Mouse (Mus musculus) lung, adult 10 weeks (tissue): Measurements from ENCODE around the gene Wfdc3. TPM values are rescaled to one million over a fixed set of nuclear protein-coding genes. Genes with fewer than 3 reads are reported as not detected.

Source experiments
- polyA plus RNA-seq: library from polyadenylated mRNA; stranded (reverse); fragments of 350-450 nt; fragmentation: Illumina TruSeq; extraction: RNeasy Lipid Tissue Mini Kit (QIAGEN cat#74804); gene quantifications from one replicate; pipeline ENCODE4 v1.2.3, GENCODE M21; 2014; ENCODE audit warnings: low read depth, low replicate concordance; ENCODE audit not compliant: insufficient read depth

Gene Wfdc3
- 4.4 TPM for polyA plus RNA-seq

DNA sequence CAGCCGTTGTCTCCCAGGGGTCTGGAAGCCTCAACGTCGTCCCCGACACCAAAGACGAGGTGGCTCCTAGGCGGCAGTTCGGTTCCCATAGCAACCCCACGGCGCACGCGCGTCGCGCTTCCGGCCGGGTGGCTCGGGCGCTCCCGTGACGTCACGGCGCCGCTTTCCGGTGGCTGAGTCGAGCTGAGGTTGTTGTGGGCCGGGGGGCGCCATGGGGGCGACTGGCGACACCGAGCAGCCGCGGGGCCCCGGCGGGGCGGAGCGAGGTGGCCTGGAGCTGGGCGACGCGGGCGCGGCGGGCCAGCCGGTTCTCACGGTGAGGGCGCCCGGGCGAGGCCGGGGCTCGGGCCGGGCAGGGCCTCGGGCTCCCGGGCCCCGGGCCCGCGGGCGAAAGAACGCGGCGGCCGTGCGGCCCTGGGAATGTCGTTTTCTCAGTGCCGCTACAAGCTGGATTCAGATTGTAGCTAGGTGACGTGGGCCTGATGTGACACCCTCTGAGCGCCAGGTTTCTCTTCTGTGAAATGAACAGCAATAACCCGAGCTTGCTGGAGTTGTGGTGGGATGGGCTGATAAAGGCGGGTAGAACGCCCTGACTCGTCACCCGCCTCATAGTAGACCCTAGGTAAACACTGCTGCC is at the start of gene Wfdc3, which contains the start of gene Dnttip1:
Gene Wfdc3, minus strand, starts transcription at position 89 of the 637 bp plus-strand sequence.
Gene Dnttip1, plus strand, starts transcription at position 141 of the 637 bp plus-strand sequence.

DNA sequence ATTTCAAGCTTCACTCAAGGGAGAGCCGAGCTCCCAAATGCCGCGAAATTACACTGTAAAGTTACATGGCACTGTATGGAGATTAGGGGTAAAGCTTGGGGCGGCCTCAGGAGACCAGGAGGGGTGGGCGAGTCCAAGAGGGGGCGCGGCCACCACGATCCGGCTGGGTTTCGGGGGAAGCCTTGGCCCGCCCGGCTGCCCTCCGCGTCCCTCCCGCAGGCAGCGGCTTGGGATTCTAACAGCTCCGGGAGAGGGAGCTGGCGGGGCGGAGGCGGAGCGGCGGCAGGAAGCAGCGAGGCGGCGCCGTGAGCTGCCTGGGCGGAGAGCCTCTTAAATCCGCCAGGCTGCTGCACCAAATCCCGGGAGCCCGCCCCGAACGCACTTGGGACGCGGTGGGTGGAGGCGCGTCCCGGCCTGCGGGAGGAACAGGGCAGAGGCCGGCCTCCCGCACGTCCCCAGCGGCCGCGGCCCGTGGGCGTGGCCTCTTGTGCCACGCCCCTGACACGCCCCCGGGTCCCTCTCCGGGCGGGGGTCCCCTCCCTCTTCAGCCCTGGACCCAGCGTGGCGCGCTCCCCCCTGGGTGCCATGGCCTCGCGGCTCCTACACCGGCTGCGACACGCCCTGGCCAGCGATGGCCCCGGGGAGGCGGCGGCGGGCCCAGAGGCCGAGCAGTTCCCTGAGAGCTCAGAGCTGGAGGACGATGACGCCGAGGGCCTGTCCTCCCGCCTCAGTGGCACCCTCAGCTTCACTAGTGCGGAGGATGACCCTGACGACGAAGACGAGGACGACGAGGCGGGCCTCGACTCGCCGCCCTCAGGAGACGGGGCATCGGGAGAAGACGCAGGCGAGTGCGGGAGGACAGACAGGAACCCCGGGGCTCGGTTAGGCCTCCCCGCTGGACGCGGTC is 40.0 kb upstream of the Wfdc3 start, which contains the start of gene Snx21:
Gene Snx21, plus strand, starts transcription at position 343 of the 907 bp plus-strand sequence.

DNA sequence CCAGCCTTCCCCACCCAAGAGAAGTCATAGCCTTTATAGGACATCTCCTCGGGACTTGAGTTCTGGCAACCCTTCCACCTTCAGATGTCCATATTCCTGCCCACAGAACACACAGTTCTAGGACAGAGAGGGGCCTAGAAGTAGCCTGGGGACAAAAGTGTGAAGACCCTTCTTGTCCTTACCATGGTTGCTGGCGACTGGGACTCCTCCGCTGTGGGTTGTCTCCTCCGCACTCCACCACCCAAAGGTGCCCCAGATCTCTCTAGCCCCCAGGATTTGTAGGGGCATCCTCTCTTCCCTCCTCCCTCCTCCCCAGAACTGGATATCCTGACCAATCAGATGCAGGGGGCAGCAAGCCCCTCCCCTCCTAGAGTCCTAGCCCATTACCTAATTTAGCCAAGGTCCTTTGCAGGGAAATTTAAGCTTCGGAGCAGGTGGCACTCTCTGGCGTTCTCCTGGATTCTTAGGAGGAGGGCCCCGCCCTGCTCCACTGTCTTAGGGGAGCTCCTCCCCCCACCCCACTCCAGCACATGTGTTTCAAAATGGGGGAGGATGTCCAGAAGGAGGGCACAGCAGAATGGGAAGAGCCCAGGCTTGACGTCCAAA is 33.9 kb upstream of the Wfdc3 start, which contains the start of gene Tnnc2:
Gene Tnnc2, minus strand, starts transcription at position 487 of the 606 bp plus-strand sequence.

DNA sequence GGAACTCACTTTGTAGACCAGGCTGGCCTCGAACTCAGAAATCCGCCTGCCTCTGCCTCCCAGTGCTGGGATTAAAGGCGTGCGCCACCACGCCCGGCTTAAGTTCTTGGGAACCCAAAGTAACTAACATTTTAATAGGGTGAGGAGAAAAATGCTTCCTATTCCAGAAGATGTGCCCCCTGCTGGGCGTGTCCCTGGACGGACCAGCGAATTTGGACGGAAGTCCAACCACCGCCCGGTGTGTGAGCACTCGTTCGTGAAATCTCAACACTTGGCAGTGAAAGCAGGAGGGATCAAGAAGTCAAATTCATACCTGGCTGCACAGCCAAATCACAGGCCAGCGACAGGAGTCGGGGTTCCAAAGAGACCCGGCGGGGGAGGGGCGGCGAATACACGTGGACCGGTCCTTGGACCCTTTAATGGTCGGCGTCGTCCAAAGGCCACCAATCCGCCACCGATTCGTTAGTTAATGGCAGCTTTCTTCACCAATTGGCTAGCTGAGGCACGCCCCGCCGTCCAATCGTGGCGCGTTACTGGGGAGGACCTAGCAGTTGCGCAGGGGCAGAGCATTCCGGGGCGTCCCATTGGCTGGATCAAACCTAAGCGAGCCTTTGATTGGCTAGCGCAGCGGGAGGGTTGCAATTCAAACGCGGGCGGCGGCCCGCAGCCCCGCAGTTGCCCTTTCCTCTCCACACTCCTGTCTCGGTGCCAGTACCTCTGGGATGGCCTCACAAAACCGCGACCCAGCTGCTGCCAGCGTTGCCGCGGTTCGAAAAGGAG is 23.7 kb upstream of the Wfdc3 start, which contains the start of gene Ube2c:
Gene Ube2c, plus strand, starts transcription at position 641 of the 780 bp plus-strand sequence.

GRCm38 (mm10) chr2:164715005-164715404 is 30.7 kb downstream of the Wfdc3 start, which contains the start of gene Spint5:
Spint5 (plus strand) TSS chr2:164715305.

GRCm38 (mm10) chr2:164698201-164698600 is 47.5 kb downstream of the Wfdc3 start, which contains the start of gene Spint4:
Spint4 (plus strand) TSS chr2:164698501.

DNA sequence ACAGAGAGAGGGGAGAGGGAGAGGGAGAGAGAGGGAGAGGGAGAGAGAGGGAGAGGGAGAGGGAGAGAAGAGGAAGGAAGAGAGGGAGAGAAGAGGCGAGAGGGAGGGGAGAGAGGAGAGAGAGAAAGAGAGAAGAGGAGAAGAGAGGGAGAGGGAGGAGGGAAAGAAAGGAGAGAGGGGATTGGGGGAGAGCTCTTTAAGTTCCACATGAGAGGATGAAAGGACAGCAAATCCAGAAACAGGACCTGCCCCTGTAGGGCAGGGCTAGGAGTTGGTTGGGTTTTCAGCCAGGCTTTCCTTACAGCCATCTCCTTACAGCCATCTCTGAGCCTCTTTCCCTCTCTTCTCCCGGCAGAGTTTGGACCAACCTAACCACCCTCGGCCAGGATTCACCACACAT is 60.9 kb downstream of the Wfdc3 start, which contains the start of gene Wfdc13:
Gene Wfdc13, plus strand, starts transcription at position 301 of the 400 bp plus-strand sequence.

Other genes starting within 250 kb of the Wfdc3 start
- gene Pigt, start 248.4 kb downstream of the Wfdc3 start, polyA plus RNA-seq, result 34.2 TPM
- gene Wfdc2, start 183.5 kb downstream of the Wfdc3 start, polyA plus RNA-seq, result 2,326 TPM
- gene Spint3, start 172.5 kb downstream of the Wfdc3 start, polyA plus RNA-seq, result not detected
- 4.4 TPM for gene Wfdc6a, start 160.5 kb downstream of the Wfdc3 start, polyA plus RNA-seq
- not detected for gene Eppin, start 152.3 kb downstream of the Wfdc3 start, polyA plus RNA-seq
- gene Wfdc6b, start 132.4 kb downstream of the Wfdc3 start, polyA plus RNA-seq, result 3.0 TPM
- gene Wfdc8, start 132.3 kb downstream of the Wfdc3 start, polyA plus RNA-seq, result 1.2 TPM
- 0.95 TPM for gene Wfdc16, start 107.1 kb downstream of the Wfdc3 start, polyA plus RNA-seq
- 3.9 TPM for gene Wfdc10, start 89.9 kb downstream of the Wfdc3 start, polyA plus RNA-seq
- gene Wfdc9, start 89.3 kb downstream of the Wfdc3 start, polyA plus RNA-seq, result not detected
- gene Wfdc11, start 71.8 kb downstream of the Wfdc3 start, polyA plus RNA-seq, result not detected
- gene Wfdc13, start 60.8 kb downstream of the Wfdc3 start, polyA plus RNA-seq, result 1.2 TPM
- gene Spint4, start 47.4 kb downstream of the Wfdc3 start, polyA plus RNA-seq, result not detected
- gene Spint5, start 30.6 kb downstream of the Wfdc3 start, polyA plus RNA-seq, result not detected
- gene Dnttip1, start 52 bp upstream of the Wfdc3 start, polyA plus RNA-seq, result 19.0 TPM
- 3.6 TPM for gene Ube2c, start 24.0 kb upstream of the Wfdc3 start, polyA plus RNA-seq
- not detected for gene Tnnc2, start 34.0 kb upstream of the Wfdc3 start, polyA plus RNA-seq
- gene Snx21, start 39.9 kb upstream of the Wfdc3 start, polyA plus RNA-seq, result 23.7 TPM
- gene Acot8, start 59.0 kb upstream of the Wfdc3 start, polyA plus RNA-seq, result 15.4 TPM
- gene Zswim3, start 59.2 kb upstream of the Wfdc3 start, polyA plus RNA-seq, result 2.5 TPM
- gene Zswim1, start 76.8 kb upstream of the Wfdc3 start, polyA plus RNA-seq, result 5.2 TPM
- gene Spata25, start 82.6 kb upstream of the Wfdc3 start, polyA plus RNA-seq, result 0.45 TPM
- gene Ctsa, start 86.9 kb upstream of the Wfdc3 start, polyA plus RNA-seq, result 104 TPM
- gene Neurl2, start 87.5 kb upstream of the Wfdc3 start, polyA plus RNA-seq, result 4.4 TPM
- 368 TPM for gene Pltp, start 111.8 kb upstream of the Wfdc3 start, polyA plus RNA-seq
- gene Pcif1, start 133.4 kb upstream of the Wfdc3 start, polyA plus RNA-seq, result 39.9 TPM
- 5.3 TPM for gene Zfp335, start 165.8 kb upstream of the Wfdc3 start, polyA plus RNA-seq
- 8.8 TPM for gene Mmp9, start 194.8 kb upstream of the Wfdc3 start, polyA plus RNA-seq
- 1.6 TPM for gene Slc12a5, start 214.9 kb upstream of the Wfdc3 start, polyA plus RNA-seq